Mouse (Mus musculus) adrenal gland, adult 2 months (tissue): Measurements from ENCODE around the gene Phip. TPM values are rescaled to one million over a fixed set of nuclear protein-coding genes. Genes with fewer than 3 reads are reported as not detected.
A peak's percentile ranks its signal among the peaks of the same experiment; 100 is the strongest.

ENCODE experiments used
- DNase-seq: peaks from one replicate; pipeline ENCODE4 v3.0.0; 2021
- polyA plus RNA-seq: library from polyadenylated mRNA; depleted of rRNA; stranded (reverse); fragments of >200 nt; gene quantifications from 2 replicates; pipeline ENCODE4 v1.2.3, GENCODE M21; 2012; rRNA removed
- total RNA-seq, 2 experiments: library from RNA; stranded (reverse); gene quantifications; 2 replicates each; pipeline ENCODE4 v1.2.3; 2021

Phip gene
- total and polyA plus RNA-seq, 3 experiments, result 4.4 to 80.7 (median 59.1) TPM

DNA sequence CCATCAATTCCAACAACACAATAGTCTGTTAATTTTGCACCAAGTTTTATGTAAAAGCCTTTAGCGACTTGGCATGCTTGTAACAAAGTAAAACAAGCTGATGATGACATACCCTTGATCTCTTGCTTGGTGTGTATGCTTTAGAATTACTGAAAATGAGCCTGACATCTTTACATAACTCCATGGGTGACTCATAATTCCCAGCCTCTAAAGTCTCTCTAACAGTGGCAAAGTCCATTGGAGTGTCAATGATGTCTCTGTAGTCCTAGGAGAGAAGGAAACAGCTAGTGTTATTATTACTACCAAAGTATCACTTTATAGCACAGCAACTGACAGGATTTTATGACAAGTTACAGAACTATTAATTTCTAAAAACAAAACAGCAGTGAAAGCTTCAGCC is 98.2 kb downstream of the Phip start:
- DNase-seq, result no peak

DNA sequence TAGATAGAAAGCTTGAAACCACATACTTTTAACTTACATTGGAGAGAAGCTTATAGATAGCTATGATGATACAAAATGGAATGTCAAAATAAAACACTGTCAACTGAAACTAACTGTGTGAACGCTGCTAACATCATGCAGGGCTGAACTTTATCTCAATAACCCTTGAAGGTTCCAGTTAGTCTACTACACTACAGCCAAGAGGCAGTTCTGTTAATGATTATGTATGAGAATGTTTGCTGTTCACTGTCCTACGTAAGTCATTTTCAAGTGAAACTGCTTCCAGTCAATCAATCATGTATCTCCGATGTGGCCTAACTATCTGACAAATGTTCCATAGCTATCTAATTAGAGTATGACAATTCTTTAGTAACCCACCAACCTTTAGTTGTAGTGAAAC is 107.6 kb downstream of the Phip start:
- no peak for DNase-seq

DNA sequence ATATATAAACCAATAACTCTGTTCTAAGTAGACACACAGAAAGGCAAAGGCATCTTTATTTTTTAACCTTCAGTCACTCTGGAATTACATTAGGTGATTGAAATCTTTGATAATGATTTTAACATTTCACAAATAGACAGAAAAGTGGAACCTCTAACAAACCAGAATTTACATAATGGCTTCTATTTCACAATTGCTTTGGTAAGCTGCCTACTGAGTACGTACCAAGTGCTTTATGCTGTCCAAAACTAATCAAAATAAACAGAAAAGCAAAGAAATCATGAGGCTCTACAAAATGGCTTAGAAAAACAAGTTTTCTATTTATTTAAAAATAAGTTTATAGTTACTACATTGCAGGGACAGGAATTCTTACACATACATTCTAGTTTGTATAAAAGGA is 109.2 kb downstream of the Phip start:
- DNase-seq, result no peak

DNA sequence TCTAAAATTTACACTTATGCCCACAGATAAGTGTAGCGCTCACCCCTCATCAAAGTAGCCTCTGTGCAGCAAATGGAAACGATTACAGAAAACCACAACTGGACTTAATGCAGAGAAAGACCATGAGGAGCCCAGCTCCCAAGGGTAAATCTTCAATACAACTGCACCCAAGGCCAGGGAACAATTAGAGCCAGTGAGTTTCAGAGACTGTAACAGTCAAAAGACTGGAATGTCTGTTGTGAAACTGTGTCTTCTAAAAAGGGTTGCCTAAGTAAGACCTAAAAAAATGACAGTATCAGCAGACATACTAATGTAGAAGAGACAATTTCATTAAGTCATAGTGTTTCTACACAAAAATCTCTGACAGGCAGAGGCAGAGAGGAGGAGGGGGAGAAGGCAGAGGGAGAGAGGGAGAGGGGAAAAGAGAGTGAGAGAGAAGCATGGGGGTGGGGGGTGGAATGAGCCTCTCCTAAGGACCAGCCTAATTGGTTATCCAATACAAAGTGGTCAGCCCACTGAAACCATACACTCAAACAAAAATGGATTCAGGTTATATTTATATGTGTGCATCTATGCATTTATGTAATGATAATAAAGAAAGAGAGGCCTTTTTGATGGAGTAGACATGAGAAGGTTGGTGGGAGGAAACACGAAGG is 113.4 kb downstream of the Phip start:
- no peak for DNase-seq

DNA sequence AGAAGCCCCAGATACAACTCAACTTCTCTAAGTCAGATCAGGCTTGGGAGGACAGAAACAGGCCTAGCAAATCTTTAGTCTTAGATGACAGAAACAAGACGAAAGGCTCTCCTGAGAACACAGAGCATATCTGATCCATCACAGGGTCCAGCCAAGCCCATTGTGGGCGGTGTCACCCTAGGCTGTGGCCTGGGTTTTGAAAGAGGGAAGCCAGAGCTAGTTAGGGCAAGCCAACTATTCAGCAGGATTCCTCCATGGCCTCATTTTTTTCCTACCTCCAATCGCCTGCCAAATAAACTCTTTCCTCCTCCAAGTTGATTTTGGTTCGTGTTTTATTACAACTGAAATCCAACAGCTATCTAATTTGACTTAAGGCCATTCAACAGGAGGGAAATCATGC is 114.0 kb downstream of the Phip start:
- no peak for DNase-seq

DNA sequence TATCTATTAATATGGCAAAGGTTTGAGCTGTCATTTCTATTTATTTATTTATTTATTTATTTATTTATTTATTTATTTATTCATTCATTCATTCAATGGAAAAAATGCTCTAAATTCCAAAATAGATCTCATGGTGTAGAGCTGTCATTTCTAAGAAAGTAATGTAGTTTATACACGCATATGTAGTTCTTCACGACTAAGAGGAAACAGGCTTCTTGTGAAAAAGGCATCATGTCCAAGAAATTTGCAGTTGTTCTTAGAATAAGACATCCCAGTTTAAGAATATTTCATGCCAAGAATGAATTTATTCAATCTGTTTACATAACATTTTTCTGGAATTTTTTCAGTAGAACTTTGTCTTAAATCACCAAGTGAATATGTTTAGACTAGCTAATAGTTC is 114.5 kb downstream of the Phip start:
- no peak for DNase-seq

DNA sequence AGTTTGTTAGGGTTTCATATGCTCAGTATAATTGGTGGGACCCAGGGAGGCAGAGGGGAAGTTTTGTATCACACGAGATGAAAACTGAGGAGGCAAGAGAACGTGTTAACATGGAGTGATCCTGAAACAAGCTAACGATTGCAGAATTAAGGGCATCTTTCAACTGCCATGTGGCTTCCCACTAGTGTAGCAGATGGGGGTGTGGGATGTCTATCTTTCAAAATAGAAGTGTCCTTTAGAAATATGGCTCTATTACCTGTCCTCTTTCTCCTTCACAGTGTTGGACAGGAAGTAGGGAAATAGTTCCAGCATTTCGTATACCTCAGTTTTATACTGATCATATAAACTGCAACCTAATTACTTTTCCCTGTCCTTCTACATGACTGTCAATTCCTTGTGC is 119.1 kb downstream of the Phip start:
- no peak for DNase-seq

DNA sequence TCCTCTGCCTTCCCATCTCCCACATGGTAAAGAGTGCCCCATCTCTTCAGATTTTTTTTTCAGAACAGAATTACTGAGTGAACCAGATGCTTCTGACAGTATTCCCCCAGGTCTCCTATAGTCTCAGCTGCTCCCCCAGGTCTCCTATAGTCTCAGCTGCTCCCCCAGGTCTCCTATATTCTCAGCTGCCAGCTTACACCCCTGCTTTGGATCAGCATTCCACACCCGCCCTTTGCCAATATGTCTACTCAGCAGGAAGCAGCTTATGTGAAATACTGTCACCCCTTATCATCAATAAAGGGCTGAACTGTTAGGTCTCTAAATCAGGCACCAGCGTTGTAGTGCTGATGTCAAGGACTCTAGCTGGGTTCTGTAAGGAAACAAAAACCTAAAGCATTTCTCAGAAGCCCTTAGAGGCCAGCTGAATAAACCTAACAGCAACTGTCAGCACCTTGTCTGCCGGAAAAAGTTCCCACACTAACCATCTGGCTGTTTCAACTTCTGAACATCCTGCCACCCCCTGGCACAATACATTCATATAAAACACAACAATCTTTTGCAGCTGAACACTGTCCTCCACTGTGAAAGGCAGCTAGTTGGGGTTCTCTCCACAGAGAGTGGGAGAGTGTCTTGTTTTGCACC is 120.2 kb downstream of the Phip start:
- no peak for DNase-seq

DNA sequence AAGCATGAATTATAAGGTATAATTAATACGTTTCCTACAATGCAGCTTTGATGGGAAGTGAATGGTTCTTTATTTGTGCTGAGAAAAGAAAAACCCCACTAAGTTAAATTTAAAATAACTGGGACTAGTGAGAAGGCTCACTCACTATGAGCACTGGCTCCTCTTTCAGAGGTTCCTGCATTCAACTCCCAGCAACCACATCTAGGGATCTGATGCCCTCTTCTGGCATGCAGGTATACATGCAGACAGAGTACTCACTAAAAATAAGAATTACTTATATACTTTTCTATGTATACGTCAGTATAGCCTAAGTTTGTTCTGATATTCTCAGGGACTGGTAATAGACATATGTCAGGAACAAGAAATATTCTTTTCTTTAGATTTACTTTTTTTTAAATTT is 121.3 kb downstream of the Phip start:
- no peak for DNase-seq

DNA sequence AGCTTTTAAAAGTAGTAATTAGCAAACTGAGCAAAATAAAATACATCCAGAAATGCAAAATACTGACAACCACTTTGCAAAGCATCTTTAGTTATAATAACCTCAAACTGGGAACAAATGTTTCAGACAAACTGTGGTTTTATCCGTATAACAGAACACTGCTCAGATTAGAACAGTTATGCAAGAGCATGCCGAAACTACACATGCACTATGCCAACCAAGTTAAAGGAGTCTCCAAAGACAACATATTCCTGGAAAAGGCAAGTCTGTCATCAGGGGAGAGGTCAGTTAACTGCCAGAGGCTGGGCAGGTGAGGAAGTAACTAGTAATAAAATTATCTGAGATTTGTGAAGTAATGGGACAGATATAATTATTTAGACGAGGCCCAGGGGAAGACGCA is 132.6 kb downstream of the Phip start:
- DNase-seq, result no peak

DNA sequence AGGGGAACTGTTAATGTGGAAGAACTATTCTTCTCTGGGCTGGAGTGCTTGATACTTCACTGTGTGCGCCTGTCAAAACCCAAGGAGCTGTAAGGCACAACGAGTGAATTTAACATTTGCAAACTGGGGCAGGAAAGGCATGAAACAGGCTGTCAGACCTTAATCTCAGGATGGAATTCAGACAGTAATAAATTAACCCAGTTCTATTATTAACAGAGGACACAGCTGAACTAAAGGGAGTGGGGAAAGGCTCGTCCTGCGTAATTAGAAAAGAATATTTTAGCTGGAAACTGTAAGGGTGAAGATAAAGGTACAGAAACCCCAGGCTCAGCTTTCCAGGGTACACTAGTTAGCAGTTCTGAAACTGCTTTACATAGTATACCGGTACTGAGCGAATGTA is 139.4 kb downstream of the Phip start:
- DNase-seq, result no peak

DNA sequence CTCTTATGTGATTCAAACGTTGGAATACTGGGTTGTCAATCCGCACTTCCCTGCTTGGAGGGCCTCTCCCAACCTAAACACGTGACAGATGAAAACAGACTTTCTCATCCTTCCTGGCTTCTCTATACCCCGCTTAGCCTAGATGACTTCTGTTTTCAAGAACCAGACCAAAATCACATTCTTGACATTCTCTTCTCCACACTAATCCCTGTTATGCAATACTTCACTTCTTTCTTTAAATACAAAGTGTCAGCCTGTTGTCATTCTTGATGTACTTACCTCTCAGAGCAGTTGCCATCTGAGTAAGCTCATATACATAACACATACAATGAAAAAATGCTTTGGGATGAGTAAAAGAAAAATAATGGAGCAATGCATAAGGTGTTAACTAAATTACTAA is 143.4 kb downstream of the Phip start:
- no peak for DNase-seq

DNA sequence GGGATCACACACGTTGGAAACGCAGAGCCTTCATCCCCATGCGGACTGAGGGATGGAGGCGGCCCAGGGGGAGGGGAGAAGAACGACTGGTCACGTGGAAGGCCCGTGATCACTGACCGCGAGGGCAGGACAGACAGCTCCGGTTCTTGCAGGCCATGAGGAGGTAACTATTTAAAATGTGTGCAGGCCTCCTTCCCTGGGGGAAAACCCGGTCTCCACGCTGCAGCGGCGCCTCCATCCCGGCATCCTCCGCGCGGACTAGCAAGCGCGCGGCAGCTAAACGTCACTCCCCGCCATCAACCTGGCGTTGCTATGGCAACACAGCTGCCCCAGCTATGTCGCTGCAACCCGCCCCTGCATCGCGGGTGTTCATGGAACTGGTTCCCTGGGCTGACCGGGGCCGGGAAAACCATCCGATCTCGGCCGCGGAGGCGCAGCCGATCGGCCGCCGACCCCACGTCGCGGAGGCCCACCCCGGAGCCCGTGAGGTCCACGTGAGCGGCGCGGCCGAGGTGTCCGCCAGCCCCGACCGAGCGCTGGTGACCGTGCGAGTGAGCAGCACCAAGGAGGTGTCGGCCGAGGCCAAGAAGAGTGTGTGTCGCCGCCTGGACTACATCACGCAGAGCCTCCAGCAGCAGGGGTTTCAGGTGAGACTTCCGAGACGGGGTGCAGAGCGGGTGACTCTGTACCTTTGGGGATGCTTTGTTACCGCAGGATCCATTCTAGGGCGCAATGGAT is 145.5 kb downstream of the Phip start:
- peak; percentile 93 for DNase-seq

DNA sequence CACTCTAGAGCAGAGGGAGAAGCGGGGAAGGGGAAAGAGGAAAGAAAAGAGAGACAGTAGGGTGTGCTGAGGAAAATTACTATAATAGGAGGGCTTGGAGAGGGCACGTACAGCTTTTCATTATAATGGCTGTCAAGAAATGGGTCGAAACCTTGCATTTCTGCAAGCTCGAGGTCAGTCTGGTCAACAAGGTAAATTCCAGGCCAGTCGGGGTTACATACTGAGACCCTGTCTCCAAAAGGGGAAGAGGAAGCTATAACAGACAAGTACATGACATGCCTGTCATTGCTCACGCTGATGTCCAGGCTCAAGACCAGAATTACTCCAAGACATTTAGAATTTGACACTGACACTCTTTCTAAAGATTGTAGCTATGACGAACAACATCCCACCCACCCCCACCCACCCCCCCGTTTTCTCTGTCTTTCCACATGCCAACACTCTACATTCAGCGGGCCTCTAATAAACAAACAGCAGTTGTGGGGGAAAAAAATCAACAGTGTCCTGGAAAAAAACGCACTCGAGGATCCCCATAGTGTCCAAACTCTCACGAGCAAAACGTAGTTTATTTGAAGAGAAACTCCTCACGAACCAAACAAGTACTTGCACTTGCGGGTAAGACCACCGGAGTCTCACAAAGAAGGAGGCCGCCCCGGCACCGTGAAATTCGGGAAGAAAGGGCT is 146.2 kb downstream of the Phip start, which contains the start of gene Irak1bp1:
Irak1bp1 (plus strand) TSS at position 534 of the 683 bp plus-strand sequence.
- DNase-seq, result no peak

DNA sequence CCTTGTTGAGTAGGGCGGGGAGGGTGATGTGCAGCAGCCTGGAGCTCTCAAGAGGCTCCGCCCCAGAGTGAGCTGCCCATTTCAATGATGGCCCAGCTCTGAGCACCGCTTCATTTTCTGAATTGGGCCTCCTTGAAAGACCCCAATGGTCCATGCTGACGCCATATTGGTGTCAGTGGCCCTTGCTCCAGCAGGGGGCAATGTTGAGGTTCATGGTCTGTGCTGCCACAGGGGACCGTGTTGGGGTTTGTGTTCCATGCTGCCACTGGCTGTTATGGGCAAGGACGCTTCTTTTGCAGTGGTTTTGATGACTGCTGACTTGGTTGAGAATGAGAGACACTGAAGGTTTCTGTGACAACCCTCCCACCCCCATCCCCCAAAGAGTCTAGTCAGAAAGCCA is 148.9 kb downstream of the Phip start:
- no peak for DNase-seq

Other genes starting within 250 kb of the Phip start
- gene Irak1bp1, start 146.0 kb downstream of the Phip start, total RNA-seq, result 1 to 10 TPM; 2.7 to 6.6 TPM
- gene Irak1bp1, start 146.0 kb downstream of the Phip start, polyA plus RNA-seq, result 18.7 and 27.4 TPM in 2 replicates
- 100 to 1,000 TPM; 100 to 167 TPM for gene Hmgn3, start 171.2 kb upstream of the Phip start, total RNA-seq
- gene Hmgn3, start 171.2 kb upstream of the Phip start, polyA plus RNA-seq, result 10.0 and 12.5 TPM in 2 replicates